Mouse (Mus musculus) liver, adult 2 months (tissue): ENCODE measurements around the gene Rmnd1. TPM values are rescaled to one million over a fixed set of nuclear protein-coding genes. Genes with fewer than 3 reads are reported as not detected.
"Not testable (repeated sequence)": the region's sequence is repeated elsewhere in the genome, so short reads cannot be mapped to it uniquely, and the experiment has no call there.

ENCODE experiments used
- DNase-seq: peaks from one replicate; pipeline ENCODE4 v3.0.0-alpha.2; 2011; ENCODE audit warnings: low read depth, low spot score; ENCODE audit errors: extremely low read depth
- H3K27ac ChIP-seq: fragments of 200-500 bp; replicated peaks from 2 replicates; pipeline ENCODE4 v1.5.1; 2012; ENCODE audit warnings: low read depth, mild to moderate bottlenecking, control low read depth, inconsistent platforms, low read length; ENCODE audit not compliant: insufficient read depth
- H3K27me3 ChIP-seq: fragments of 200-500 bp; 2 replicates; pipeline ENCODE4 v1.6.1; 2012; ENCODE audit warnings: mild to moderate bottlenecking, moderate library complexity, low read length, inconsistent platforms; ENCODE audit not compliant: control insufficient read depth, insufficient read depth
- H3K36me3 ChIP-seq: fragments of 200-500 bp; 2 replicates; pipeline ENCODE4 v1.6.1; 2012; ENCODE audit warnings: low read length, inconsistent platforms; ENCODE audit not compliant: control insufficient read depth, insufficient read depth
- H3K4me1 ChIP-seq: fragments of 200-500 bp; 2 replicates; pipeline ENCODE4 v1.6.1; 2011; ENCODE audit warnings: low read length; ENCODE audit not compliant: control insufficient read depth, insufficient read depth
- H3K4me3 ChIP-seq: fragments of 200-500 bp; 2 replicates; pipeline ENCODE4 v1.5.1; 2011; ENCODE audit warnings: low read depth, mild to moderate bottlenecking, control low read depth, low read length, moderate library complexity; ENCODE audit not compliant: insufficient read depth
- H3K79me2 ChIP-seq: fragments of 200-500 bp; 2 replicates; pipeline ENCODE4 v1.6.1; 2012; ENCODE audit warnings: inconsistent platforms, mild to moderate bottlenecking, low read length, moderate library complexity; ENCODE audit not compliant: control insufficient read depth, insufficient read depth
- H3K9ac ChIP-seq: fragments of 200-500 bp; 2 replicates; pipeline ENCODE4 v1.6.1; 2012; ENCODE audit warnings: low read depth, mild to moderate bottlenecking, control low read depth, inconsistent platforms, low read length
- CTCF ChIP-seq: fragments of 200-500 bp; IDR thresholded peaks from 2 replicates; pipeline ENCODE4 v1.5.1; 2011; ENCODE audit warnings: low read depth, low read length, control low read depth
- POLR2A ChIP-seq: fragments of 200-500 bp; IDR thresholded peaks from 2 replicates; pipeline ENCODE4 v1.6.1; 2011; ENCODE audit warnings: low read length, control low read depth; ENCODE audit not compliant: insufficient read depth; ENCODE audit errors: extremely low read depth
- WGBS: fragments of 180-500 bp; shearing (Covaris S2); methylation state at CpG from one replicate; pipeline ENCODE4 v1.1.7; 2018; 5-methylcytosine and 5-hydroxymethylcytosine counted together
- polyA plus RNA-seq: library from polyadenylated mRNA; depleted of rRNA; stranded (reverse); fragments of >200 nt; gene quantifications from 2 replicates; pipeline ENCODE4 v1.2.3, GENCODE M21; 2012
- total RNA-seq: library from RNA; depleted of rRNA; stranded (reverse); fragments of >200 nt; gene quantifications from 2 replicates; pipeline ENCODE4 v1.2.3, GENCODE M21; 2014

The Rmnd1 gene
- total and polyA plus RNA-seq, 2 experiments, result 35.7 to 43.1 TPM

DNA sequence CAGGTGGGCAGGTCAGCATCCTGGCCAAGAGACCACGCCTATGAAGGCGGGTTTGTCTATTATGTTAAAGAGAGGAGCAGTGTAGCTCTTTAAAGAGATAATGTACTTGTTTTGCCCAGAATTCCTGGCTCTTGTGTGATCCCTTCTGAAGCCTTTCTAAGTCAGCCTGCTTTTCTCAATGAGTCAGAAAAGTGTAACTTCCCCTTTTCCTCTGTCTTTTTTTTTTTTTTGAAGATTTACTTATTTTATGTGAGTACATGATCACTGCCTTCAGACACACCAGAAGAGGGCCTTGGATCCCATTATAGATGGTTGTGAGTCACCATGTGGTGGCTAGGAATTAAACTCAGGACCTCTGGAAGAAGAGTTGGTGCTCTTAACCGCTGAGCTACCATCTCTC lies 37.2 kb upstream of the Rmnd1 start:
- WGBS, result 88% methylated on average over 3 of the region's 3 CpGs

DNA sequence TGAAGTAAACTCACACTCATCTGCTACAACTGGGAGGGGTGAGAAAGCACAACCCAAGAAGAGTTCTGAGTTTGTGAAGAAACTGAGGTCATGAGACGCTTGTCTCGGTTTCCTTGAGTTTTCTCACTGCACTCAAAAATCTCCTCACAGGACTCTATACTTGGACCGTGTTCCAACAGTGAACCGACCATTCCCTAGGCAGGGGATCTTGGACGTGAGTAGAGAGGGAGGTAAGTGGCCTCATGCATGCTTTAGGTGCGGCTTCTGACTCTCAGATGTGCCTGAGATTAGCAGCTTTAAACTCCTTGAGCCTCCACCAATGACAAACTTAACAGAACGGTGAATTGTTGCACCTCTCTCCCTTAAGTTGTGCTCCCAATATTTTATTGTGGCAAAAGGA lies 33.6 kb upstream of the Rmnd1 start:
- Histone ChIP-seq H3K4me1 (no peaks in the 10 kb centered on the region), H3K9ac (no peak overlapping the region), H3K4me3 (no peak overlapping the region), H3K27me3 (no peaks in the 10 kb centered on the region), H3K79me2 (no peaks in the 10 kb centered on the region), H3K27ac (no peak overlapping the region), H3K36me3 (no peaks in the 10 kb centered on the region)
- no peak for DNase-seq
- WGBS, result 85% methylated on average over 7 of the region's 7 CpGs
- TF ChIP-seq POLR2A, result no peak
- TF ChIP-seq CTCF, result no peak

More for the DNA sequence above, 37.2 kb upstream of the Rmnd1 start:
- H3K27ac ChIP-seq, result no peak overlapping the region
- H3K36me3 ChIP-seq, result no peaks in the 10 kb centered on the region
- no peaks in the 10 kb centered on the region for H3K79me2 ChIP-seq
- no peak overlapping the region for H3K4me3 ChIP-seq
- H3K9ac ChIP-seq, result no peak overlapping the region
- no peaks in the 10 kb centered on the region for H3K4me1 ChIP-seq
- TF ChIP-seq POLR2A, result no peak
- no peak for TF ChIP-seq CTCF
- no peaks in the 10 kb centered on the region for H3K27me3 ChIP-seq
- DNase-seq, result no peak

DNA sequence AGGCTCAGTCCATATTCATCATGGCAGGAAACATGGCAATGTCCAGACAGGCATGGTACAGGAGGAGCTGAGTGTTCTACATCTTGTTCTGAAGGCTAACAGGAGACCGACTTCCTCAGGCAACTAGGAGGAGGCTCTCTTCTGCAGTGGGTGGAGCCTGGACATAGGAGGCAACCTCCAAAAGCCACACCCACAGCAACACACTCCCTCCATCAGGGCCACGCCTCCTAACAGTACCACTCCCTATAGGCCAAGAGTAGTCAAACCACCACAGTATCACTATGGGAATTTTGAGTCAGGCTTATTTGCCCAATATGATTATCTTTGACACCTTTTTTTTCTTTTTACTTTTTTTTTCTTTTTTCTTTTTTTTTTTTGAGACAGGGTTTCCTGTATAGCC lies 28.0 kb upstream of the Rmnd1 start:
- Histone ChIP-seq H3K27ac (no peak overlapping the region), H3K27me3 (no peaks in the 10 kb centered on the region), H3K4me3 (no peak overlapping the region), H3K9ac (no peak overlapping the region), H3K79me2 (no peaks in the 10 kb centered on the region), H3K36me3 (no peaks in the 10 kb centered on the region), H3K4me1 (no peaks in the 10 kb centered on the region)
- no peak for TF ChIP-seq POLR2A
- no peak for TF ChIP-seq CTCF
- no peak for DNase-seq
- 96% methylated on average over 2 of the region's 2 CpGs for WGBS

DNA sequence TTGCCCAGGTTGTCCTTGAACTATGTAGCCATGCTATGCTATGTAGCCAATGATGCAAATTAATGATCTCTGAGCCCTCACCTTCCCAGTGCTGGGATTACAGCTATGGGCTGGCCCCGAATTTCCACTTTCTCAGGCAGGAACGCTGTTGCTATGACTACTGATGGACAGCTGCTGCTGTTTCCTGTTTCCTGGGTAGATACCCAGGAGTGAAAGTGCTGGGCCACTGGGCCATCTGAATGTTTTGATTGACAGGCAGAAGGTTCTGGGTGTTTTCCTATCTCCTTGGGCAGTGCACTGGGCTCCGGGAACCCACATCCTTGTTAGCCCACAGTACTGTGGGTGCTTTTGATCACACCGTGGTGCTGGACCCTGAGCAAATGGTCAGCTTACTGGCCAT lies 24.2 kb upstream of the Rmnd1 start:
- H3K4me1 ChIP-seq, result no peaks in the 10 kb centered on the region
- no peaks in the 10 kb centered on the region for H3K27me3 ChIP-seq
- H3K36me3 ChIP-seq, result peaks cover 8% of the 10 kb centered on the region
- no peak overlapping the region for H3K9ac ChIP-seq
- no peaks in the 10 kb centered on the region for H3K79me2 ChIP-seq
- H3K27ac ChIP-seq, result no peak overlapping the region
- DNase-seq, result no peak
- H3K4me3 ChIP-seq, result no peak overlapping the region
- TF ChIP-seq POLR2A (no peak), CTCF (no peak)
- WGBS, result 79% methylated on average over 4 of the region's 4 CpGs

DNA sequence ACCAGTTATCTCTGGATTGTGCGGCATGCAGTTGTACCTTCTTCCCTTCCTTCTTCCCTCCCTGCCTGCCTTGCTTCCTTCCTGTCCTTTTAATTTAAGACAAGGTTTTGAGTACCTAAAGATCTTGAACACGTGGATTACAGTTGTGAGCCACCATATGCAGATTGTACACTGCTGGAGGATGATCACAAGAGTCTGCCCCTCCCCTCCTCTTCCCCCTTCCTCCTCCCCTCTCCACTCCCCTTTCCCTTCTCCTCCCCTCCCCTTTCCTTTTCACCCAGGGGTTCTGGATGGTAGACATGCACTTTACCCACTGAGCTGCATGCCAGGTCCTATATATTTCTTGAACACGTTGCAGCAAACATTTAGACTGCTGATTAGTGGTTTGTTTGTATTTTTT lies 3.2 kb upstream of the Rmnd1 start:
- H3K4me1 ChIP-seq, result peaks cover 4% of the 10 kb centered on the region; the same call in 1 of the 2 replicates
- H3K79me2 ChIP-seq, result peaks cover 4% of the 10 kb centered on the region; the same call in 1 of the 2 replicates
- H3K27ac ChIP-seq, result no peak overlapping the region
- 83% methylated on average over 3 of the region's 3 CpGs for WGBS
- H3K4me3 ChIP-seq, result no peak overlapping the region
- TF ChIP-seq POLR2A, result no peak
- no peak for TF ChIP-seq CTCF
- DNase-seq, result no peak
- H3K27me3 ChIP-seq, result no peaks in the 10 kb centered on the region
- H3K9ac ChIP-seq, result no peak overlapping the region
- H3K36me3 ChIP-seq, result peaks cover 20% of the 10 kb centered on the region

DNA sequence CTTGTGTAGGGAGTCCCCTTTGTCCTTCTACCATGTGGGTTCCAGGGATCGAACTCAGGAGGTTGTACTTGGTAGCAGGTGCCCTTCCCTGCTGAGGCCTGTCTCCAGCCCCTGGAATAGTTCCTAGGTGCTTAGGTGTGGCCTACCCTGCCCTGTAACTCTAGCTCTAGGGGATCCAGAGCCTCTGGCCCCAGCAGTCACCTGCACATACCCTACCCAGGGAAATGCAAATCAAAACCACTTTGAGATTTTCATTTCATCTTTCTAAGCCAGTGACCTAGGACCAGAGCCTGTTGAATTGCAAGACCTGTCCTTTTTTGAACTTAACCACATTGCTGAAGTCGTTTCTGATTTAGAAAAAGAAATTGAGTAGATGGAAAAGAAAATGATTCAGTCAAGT lies 1.7 kb upstream of the Rmnd1 start:
- H3K27me3 ChIP-seq, H3K9ac ChIP-seq, H3K4me3 ChIP-seq, DNase-seq, H3K4me1 ChIP-seq, H3K36me3 ChIP-seq, H3K27ac ChIP-seq: not testable (repeated sequence)
- WGBS, result 86% methylated on average over 2 of the region's 2 CpGs
- H3K79me2 ChIP-seq, result peaks cover 12% of the 10 kb centered on the region; the same call in 1 of the 2 replicates
